Mouse (Mus musculus) adrenal gland, adult 8-10 months (tissue): ENCODE results near the gene Ormdl3. TPM values are rescaled to one million over a fixed set of nuclear protein-coding genes. Genes with fewer than 3 reads are reported as not detected.

Source experiments
- DNase-seq: peaks from one replicate; pipeline ENCODE4 v3.0.0; 2022
- total RNA-seq, 4 experiments: library from RNA; stranded (reverse); gene quantifications; 2 replicates each; pipeline ENCODE4 v1.2.4; 2022

The Ormdl3 gene
- total RNA-seq, 4 experiments from 2014 or later = 102 to 147 (median 129) TPM

GRCm38 (mm10) chr11:98588833-98589281, 1.7 kb upstream of the Ormdl3 start:
- peak; percentile 61 for DNase-seq

- peak; percentile 88 for DNase-seq
Measured at GRCm38 (mm10) chr11:98587684-98588546, 747 bp upstream of the Ormdl3 start.

DNA sequence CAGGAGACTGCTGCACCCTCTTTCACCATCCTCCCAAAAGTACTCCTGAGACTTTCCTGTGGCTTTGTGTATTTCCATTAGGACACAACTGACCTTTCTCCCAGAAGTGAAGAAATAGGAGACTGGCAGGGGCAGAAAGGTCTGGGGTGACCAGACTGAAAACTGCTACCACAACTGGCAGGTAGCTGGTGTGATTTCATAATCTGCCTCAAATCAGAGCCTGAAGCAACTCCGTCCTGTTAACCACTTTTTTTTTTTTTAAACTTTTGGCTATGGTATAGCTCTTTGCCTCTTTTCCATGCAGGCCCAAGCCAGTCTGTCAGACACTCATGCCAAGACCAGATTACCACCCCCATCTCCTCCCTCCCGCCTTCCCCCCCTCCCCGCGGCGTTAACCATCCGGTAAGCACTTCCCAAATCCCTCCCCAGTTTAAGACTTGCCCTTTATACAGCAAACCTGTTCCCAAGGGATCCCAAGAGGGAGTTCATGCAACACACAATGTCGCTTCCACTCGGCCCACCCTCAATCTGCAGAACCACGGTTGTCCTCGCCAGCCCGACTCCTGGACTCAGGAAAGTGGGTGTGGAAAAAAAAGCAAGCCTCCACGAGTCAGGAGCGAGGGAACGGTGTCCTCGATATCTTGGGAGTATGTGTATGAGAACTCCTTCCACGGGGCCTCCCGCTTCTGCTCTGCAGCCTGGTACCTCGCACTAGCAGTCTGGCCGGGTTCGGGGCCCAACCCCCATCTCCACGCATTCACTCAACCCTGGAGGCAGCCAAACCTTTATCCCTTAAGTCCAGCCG, 879 bp downstream of the Ormdl3 start:
- DNase-seq = peak; percentile 36

GRCm38 (mm10) chr11:98584629-98585177, 2.5 kb downstream of the Ormdl3 start:
- no peak for DNase-seq

DNA sequence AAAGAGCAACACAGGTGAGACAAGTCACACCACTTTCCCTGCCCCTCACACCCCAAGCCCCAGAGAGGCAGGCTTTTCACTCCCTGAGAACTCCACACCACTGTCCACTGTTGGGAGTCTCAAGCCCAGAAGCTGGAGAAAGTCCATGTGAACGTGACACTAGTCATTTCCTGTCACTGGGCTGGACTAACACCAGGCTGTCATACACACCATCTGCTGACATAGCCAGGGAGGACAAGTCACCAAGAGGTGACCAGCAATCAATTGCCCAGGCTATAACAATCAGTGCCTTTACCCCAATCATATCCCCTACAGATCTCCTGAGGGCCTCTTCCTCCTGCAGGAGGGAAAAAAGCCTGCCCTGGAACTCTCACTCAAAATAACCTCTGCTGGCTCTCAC, 3.0 kb downstream of the Ormdl3 start:
- DNase-seq = no peak

DNA sequence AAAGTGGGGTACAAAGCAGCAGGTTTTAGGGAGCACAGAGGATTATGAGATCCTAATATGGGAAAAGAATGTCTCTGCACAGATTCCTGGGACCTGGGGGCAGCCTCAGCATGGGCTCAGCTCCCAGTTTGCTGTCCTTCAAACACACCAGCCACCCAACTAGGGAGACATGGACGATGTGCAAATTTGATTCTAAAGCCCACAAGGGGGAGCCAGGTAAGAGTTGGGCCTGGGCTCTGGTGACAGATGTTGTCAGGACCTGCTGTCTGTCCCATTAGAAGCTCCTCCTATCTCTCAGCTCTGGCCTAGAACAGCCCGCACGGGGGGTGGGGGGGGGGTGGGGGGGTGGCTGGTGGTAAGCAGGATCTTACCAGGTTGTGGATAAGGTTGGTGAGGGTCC, 3.6 kb downstream of the Ormdl3 start:
- no peak for DNase-seq

GRCm38 (mm10) chr11:98583265-98583552, 4.0 kb downstream of the Ormdl3 start:
- no peak for DNase-seq

- DNase-seq = no peak
Measured at GRCm38 (mm10) chr11:98582551-98583264, 4.5 kb downstream of the Ormdl3 start.

- no peak for DNase-seq
Measured at GRCm38 (mm10) chr11:98582030-98582388, 5.2 kb downstream of the Ormdl3 start.

GRCm38 (mm10) chr11:98581286-98582029, 5.7 kb downstream of the Ormdl3 start:
- no peak for DNase-seq

- no peak for DNase-seq
Measured at GRCm38 (mm10) chr11:98580301-98581121, 6.7 kb downstream of the Ormdl3 start.

DNA sequence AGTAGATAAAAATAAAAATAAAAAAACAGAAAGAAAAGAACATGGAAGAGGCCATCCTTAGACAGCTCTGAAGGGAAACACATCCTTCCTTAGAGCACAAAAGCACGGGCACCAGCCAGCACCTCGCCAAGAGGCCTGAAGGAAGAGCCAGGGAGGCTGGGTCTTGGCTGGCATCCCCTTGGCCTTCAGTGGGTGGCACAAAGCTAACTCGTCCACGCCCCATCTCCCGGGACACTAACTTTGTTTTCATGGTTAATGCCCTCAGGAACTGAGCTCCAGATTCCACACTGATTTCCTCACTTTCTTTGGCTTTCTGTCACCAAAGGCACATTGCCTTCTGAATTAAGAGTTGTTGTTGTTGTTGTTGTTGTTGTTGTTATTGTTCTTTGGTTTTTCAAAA, 9.4 kb downstream of the Ormdl3 start:
- no peak for DNase-seq

GRCm38 (mm10) chr11:98569461-98569860, 17.7 kb downstream of the Ormdl3 start:
- no peak for DNase-seq

DNA sequence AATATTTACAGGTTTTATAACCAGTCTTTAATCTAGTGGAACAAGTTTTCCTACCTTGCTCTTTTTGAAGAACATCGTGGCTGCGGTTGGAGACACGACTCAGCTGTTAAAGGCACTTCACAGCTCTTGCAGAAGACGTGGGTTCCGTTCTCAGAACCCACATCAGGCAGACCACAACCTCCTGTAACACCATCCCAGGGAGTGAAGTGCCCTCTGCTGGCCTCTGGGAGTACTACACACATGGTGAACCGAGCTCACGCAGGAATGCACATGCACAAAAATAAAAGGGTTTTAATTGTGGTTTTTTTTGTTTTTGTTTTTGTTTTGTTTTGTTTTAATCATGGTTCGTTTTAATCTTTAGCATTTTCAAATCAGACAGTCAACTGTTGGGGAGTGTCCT, 18.8 kb downstream of the Ormdl3 start:
- DNase-seq = no peak

DNA sequence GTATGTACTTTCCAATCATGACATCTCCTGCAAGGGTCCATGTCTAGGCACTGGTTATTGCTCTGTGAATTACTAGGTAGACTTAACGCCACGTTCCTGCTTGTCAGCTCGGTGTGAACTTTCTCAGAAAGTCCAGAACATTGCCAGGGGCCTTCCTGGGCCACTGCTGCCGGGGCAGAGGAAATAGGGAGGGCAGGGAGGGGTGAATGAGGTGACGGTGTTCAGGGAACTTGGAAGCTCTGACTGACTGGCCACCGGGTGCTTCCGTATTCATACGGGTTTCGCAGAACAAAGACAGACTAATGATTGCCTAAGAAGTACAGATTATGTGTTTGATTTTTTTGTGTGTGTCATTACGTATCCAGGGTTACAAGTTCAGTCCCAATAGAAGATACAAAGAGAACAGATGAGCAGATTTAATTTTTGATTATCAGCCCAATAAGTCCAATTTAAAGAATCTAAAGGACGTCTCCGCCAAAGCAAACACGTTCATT, 23.2 kb downstream of the Ormdl3 start:
- DNase-seq = no peak

DNA sequence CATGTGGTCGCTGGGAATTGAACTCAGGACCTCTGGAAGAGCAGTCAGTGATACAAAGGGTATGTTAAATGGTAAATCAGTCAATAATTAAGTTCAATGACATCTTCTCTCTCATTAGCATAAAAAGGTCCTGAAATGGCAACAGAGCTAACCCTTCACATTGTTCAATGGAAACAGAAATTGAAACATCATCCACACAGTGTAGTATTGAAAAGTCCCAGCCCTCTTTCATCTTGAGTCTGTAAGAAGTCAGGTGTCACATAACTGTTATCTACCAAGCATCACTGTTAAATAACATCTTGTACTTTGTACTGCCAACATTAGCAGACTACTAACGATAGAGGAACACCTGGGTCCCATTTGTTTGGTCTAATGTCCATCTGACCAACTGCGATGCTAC, 24.1 kb downstream of the Ormdl3 start:
- DNase-seq = no peak

DNA sequence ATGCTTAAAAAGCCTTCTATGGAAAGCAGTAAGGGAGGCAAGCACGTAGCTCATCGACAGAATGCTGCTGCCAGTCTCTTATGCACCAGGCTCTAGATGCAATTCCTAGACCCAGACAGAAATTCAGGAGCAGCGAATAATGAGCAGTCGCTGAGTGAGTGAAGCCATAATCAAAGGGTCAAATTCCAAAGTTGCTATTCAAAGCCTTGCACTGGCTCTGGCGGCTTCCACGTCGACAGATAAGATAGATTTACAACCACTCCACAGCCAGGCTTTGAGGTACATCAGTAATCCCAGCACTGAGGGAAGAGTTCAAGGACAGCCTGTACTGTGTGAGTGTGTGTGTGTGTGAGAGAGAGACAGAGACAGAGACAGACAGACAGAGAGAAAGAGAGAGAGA, 26.2 kb downstream of the Ormdl3 start:
- no peak for DNase-seq

- no peak for DNase-seq
Measured at GRCm38 (mm10) chr11:98555124-98555700, 32.0 kb downstream of the Ormdl3 start.

- no peak for DNase-seq
Measured at GRCm38 (mm10) chr11:98553966-98554365, 33.2 kb downstream of the Ormdl3 start.

- peak; percentile 82 for DNase-seq
Measured at GRCm38 (mm10) chr11:98550975-98551828, 36.0 kb downstream of the Ormdl3 start, which contains the start of gene Zpbp2. Gene Zpbp2, plus strand, starts transcription at chr11:98551097.
